Mouse (Mus musculus): ENCODE measurements around the gene Rps16. TPM values are rescaled to one million over a fixed set of nuclear protein-coding genes. Genes with fewer than 3 reads are reported as not detected.
A peak's percentile ranks its signal among the peaks of the same experiment; 100 is the strongest.
"Not testable (repeated sequence)": the region's sequence is repeated elsewhere in the genome, so short reads cannot be mapped to it uniquely, and the experiment has no call there.

Rps16 gene
- total RNA-seq, 2 experiments from 2014 or later, result 454 to 471 TPM

DNA sequence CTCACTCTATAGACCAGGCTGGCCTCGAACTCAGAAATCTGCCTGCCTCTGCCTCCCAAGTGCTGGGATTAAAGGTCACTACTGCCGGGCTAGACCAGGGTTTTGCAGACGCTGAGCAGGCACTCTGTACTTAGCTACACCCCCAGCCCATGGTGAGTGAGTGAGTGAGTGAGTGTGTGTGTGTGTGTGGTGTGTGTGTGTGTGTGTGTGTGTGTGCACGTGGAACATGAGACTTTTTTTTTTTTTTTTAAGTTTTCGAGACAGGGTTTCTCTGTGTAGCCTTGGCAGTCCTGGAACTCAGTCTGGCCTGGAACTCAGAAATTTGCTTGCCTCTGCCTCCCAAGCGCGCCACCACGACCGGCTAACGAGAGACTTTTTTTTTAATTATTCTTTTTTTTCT, 24.2 kb downstream of the Rps16 start:
- no peak for DNase-seq

DNA sequence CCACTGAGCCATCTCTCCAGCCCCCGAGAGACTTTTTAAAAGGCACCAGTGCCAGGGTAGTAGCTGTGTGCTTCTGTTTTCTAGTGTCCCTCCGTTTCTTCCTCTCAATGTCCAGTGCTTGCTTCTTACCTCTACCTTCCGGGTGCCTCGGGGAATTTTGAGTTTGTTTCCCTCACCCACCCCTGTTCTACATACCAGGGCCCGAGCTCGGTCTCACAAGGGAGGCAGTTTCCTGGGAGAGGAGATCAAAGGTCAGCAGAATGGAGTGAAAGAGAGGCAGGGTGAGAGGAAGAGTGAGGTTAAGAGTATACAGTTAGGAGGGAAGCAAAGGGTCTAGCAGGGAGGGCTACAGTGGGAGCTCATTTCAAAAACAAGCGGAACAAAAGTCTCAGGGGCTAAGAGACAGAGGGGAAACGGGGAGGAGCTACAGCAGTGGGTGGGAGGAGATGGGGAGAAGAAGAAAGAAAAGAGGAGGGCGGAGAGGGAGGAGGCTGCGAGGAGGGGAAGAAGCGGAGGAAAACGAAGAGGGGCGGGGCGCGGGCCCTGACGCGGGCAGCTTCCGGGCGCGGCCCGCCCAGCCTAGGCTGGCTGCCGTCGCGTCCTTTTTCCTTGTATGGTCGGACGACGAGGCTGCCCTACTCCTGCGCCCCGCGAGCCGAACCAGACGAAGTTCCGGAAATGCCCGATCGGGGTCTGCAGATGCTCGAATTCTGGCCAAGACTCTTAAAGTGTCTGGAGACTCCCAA, 24.9 kb downstream of the Rps16 start:
- peak; percentile 71 to 72 for DNase-seq

DNA sequence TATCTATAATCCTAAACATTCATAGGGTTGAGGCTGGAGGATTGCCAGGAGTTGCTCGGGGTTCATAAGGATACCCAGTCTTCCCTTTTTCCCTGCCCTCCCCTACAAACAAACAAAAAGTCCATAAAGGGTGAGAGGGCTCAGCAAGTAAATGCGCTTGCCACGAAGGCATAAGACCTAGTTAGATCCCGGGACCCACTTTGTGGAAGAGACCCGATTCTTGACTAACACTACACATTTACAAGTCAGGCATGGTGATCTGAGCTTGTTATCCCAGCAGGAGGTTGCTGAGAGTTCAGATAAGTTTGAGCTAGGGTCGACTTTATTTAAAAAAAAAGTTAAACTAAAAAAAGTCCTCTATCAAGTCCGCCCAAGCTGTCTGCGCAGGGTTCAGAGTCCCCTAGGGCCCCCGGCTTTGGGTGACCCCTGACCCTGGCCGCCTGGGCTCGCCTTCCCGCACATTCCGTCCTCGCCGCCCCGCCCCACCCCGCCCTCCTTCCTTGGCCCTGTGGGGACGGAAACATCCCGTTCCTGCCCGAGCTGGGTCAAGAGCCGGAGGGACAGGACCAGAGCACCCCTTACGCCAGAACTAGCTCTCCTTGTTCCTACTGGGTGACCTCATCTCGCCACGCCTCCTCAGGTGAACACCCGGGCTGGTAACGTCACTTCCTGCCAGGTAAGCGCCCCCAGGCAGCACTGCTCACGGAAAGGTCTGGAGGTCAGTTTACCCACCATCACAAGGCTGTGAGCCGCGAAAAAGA, 25.7 kb downstream of the Rps16 start:
- DNase-seq, result no peak

DNA sequence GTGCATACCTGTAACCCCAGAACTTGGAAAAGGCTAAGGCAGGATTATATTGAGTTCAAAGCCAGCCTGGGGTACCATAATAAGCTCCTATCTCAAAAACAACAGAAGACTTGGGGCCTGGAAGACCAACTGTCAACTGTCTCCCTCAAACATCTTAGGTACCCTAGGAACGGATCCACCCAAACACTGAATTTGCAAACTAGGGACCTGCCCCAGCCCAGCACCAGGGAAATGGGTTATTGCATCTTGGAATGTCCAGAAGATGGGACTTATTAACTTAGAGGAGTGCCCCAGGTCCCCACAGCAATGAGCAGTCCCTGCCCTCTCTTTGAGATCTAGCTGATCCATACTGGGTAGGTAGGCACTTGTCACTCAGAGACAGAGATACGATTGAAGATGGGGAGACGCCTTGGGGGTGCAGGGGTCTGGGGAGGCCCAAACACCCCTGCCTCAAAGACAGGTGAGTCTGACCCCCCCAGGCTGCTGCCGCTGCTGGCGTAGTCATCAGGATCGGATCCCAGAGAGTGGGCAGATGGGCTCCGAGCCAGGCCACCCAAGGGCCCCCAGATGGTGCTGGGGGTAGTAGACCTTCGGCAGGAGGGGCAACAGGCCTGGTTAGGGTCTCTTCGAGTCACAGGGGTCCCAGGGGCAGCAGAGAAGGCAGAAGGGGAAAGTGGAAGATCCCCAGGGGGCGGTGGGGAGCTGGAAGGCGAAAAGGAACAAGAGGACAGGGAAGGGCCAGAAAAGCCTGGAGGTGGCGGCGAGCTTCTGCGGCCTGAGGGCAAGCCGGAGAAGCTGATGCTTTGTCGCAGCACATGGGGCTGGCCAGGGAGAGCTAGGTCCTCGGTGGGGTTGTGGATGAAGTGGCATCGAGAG, 27.0 kb downstream of the Rps16 start:
- DNase-seq, result no peak

DNA sequence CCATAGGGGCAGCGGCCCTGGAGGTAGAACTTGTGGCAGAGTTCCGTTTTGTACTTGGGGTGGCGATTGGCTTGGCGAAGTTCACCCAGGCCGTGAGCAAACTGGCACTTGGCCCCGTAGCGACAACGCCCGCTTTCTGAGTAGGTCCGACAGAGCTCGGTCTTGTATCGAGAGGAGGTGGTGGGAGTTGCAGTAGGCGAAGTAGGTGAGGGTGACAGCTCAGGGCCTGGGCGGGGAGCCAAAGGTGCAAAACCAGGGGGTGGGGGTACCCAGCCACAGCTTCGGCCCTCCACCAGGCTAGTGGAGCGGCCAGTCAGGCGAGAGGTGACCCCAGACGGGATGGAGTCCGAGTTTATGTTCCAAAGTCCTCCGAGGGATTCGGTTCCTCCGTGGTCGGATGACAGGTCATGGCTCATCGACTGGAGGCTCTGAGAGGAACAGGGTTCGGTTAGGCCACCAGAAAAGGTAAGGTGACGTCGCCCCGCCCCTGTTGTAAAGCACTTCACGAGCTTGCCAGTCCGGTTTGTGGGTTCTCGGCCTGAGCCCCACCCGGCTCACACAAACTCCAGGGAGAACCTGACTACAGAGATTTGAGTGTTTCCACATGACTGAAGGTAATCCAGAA, 27.7 kb downstream of the Rps16 start:
- no peak for DNase-seq

DNA sequence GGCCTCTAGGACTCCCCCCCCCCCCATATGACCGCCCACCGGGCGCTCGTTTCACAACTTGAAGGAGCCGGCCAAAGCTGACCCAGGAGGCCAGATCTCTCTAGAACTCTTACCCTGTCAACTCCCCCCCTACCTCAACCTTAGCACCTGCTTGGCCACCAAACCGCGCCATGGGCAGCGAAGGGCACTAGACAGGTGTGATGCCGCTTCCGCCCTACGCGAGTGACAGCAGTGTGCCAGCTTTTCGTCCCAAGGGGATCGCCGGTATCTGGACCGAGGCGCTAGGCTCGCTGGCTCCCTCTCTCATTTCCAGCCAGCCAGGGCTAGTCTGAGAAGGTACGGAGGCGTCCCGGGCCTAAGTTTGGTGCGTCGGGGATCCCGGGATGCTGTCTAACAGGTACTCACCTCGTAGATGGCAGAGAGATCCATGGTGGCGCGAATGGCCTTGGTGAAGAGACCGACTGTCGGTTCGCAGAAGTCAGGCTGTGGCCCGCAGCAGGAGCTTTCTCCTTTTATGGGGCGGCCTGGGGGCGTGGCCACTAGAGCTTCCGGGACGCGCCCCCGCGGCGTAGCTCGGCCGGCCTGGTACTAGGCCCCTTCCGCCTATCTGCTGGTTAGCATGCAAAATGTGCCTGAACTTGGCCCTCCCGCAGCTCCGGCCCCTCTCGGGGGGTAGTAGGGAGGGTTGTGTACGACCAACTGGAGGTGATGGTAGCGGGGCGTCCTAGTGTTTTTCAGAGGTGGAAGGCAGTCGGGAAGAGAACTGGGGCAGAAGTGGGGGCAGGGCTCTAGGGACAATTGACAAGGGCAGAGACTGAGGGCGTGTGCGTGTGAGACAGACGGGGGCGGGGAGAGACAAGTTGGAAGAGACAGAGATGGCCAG, 28.6 kb downstream of the Rps16 start:
- DNase-seq, result peak; percentile 82 to 83

DNA sequence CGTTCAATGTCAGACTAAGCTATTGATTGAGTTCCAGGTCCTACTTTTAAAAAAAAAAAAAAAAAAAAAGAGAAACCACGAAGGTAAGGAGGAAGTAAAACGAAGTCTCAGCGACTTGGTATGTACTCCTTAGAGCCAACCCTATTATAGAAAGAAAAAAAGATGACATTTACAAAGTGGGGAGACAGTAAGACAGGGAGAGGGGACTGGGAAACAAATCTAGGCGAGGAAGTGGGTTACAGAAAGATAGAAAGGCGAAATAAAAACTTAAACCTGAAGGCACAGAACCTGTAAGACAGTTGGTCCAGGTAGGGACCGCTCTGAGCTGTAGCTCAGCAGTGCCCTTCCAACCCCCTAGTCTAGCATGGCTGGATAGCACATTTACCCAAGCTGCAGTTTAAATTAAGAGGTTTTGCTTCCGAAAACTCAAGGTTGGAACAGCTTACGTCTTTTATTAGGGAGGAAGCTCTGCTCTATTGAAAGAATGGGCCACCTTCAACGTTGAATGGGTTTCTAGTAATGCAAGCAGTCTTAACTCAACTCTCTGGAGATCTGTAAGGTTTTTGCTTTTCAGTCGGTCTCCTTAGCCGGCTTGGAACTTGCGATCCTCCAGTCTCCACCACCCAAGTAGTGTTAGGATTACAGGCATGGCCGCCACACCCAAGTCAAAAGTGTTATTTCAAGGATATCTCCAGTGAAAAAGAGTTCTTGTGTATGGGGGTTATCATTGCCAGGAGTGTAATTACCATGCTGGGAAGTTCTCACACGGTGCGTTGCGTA, 30.0 kb downstream of the Rps16 start, which contains the start of gene Zfp36:
Zfp36 (minus strand) TSS at position 17 of the 780 bp plus-strand sequence.
- DNase-seq, result no peak

DNA sequence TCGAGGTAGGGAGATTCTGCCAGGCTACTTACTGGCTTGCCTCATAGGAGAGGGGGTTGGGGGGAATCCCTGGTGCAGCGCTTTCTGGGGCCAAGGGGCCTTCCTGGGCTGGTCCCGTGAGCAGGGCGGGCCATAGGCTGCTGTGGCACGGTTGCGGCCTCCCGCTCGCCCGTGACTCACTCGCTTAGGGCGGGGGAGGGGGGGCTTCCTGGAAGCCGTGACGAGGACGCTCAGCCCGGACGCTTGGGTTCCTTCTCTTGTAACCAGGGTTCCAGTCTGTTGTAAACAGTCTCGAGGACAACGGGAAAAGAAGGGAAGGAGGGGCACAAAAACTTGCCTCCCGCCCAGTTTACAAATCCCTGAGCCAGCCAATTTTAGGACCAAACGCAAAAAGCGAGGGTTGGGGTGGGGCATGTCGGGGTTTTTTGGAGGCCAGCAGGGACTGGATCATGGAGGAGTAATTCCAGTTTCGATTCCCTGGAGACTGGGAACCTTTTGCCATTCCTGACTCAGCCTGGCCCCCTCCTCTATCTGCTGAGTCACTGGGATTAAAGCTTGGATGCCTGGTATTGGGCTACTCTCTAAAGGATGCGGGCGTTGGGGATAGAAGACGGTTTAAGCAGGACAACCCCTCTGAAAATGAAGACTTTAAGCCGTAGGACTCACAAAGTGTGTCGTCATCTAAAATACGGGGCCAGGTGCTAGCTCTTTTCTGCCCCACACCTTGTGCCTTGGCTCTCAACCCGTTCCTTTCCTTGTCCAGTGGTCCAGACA, 30.8 kb downstream of the Rps16 start:
- DNase-seq, result no peak

DNA sequence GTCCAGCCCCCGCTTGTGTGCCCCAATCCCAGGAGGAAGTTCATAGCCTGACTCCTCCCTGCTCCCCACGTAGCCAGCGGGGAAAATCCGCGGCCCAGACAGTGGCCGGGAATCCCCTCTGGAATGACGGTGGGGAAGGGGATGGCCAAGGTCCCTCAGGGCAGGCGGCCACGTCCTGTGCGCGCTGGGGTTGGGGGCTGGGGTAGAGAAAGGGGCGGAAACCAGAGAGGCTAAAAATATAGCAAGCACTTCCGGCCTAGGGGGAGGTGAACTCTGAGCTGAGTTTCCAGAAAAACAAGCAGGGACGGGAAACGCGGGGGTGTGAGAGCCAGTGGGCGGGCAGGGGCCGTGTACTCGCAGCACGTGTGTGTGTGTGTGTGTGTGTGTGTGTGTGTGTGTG, 31.5 kb downstream of the Rps16 start:
- no peak for DNase-seq

DNA sequence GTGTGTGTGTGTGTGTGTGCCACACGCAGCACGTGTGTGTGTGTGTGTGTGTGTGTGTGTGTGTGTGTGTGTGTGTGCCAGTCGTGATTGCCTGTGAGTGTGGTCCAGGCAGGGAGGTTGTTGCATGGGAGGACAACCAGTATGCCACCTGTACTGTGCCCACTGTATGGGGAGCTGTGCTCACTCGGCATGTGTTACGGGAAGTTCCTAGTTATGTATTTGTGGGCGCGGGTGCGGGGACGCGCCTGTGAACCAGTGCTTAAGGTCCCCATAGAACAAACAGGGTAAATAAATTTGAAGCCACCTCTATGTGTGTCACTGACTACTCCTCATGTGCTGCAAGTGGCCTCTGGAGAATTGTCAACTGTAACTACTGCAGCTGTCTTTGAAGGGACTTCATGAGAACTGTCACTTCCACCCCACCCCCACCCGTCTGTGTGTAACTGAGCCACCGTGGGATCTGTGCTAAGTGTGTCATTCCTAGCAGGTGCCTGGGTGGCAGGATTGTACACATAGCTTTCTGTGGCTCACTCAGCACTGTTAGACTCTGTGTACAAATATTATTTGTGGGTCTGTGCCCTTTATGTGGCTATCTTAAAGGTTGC, 32.0 kb downstream of the Rps16 start:
- DNase-seq, result no peak

DNA sequence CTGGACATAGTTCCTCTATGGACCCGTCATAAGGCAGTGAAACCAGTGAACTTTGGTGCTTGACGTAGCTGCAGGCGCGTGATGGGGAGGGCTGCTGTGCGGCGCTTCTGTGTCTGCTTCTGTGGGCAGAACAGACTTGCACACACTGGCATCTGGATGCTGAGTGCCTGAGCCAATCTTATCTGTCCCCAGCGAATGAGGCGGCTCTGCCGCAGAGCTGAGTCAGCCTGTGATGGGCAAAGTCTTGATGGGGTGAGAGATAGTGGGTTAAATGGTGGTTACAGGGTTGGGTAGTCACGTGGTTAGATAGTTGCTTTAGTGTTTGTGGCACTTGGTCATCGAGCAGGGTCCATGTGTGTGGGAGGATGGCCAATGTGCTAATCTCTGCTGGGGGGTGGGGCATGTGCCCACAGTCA, 32.5 kb downstream of the Rps16 start:
- DNase-seq, result peak; percentile 59 to 62

DNA sequence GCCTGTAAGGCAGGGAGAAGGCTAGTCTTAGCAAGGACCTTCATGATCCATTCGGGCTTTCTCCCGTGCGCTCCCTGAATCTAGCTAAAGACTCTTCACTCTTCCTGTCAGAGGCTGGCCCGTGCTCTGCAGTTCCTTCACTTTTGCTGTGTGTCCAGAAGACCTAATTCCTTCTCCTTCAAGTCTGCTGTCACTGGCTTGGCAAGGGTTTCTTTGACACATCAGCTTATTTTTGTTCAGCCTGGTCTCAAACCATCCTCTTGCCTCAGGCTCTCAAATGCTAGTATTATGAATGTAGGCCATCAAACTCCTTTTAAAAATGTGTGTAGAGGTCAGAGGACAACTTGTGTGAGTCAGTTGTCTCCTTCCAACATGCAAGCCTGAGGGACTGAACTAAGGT, 33.2 kb downstream of the Rps16 start:
- no peak for DNase-seq

DNA sequence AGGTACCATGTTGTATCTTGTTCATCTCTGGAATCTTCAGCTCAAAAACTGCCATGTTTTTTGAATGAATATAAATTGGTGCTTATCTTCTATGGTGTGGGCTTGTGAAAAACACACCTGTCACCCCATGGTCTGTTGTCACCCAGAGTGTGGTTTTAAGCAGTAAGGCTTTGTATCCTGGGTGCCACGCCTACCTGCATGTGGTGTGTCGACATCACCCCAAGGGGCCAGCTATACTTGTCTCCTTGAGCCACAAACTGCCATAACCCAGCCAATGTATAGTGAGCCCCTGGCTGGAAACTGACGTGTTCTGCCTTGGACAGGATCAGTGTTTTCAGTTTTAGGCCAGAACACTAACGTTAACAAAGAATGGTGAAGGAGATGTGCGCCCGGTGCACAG, 33.7 kb downstream of the Rps16 start:
- DNase-seq, result no peak

DNA sequence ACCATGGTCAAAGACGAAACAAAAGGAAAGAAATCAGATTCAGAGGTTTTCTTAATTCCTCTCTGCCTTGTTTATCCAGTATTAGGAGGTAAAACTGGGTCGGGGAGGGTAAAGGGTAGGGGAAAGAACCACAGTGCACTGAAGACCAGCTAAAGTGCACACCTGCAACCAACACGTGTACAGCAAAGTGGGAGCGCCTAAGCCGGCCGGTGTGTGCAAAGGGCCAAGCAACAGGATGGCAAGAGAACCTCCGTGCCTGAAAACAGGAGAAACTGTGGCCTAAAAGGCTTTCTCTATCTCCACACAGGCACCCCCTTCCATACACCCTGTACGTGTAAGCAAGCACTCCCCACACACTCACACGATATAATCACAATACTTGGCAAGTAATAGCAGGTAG, 34.7 kb downstream of the Rps16 start:
- DNase-seq, result no peak

DNA sequence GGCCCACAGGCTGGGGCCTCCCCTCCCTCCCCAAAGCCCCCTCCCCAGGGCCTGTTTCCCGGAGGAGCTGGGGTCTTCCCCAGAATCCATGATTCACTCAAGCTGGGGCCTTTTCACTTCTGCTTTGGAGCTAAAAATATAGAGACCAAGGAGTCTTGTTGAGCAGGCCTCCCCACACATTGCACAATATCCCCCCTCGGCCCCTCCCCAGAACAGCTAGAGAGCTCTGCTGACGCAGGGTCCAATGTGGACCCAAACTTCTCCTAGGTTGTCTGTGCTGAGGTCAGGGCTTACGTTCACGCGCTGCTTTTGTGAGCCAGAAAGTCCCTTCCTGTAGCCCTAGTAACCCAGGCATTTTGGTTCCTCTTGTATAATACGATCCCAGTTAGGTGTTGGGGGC, 35.6 kb downstream of the Rps16 start:
- no peak for DNase-seq

DNA sequence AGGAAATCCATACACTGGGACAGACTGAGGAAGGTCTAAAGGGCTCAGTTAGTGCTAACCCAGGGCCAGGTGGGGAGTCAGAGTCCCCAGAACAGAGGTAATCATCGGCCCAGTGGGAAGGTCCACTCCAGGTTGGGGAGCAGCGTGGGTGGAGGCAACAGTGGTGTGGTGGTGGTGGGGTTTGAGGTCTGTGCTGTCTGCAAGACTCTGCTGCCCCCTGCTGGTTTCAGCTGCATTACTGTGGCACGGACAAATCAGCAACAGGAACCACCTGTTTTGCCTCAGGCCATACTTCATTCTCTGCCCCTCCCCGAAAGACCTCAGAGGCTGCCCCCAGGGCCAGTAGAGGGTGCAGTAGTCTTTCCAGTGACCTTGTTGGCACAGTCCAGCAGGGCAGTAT, 36.0 kb downstream of the Rps16 start:
- DNase-seq, result peak; percentile 72 to 74

DNA sequence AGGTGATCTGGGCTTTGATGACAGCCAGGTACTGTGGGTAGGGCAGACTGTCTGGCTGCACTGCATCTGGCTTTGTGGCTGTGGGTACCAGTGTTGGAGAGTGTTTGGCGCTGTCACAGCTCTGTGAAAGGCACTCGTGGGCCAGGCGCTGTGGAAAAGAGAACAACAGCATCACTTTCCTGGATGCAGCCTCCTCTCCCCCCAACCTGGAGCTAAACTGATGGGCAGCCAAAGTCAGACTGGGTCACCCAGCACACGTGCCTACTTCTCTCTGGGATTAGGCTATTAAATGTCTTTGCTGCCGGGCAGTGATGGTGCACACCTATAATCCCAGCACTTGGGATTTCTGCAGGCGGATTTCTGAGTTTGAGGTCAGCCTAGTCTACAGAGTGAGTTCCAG, 36.4 kb downstream of the Rps16 start:
- not testable (repeated sequence) for DNase-seq

DNA sequence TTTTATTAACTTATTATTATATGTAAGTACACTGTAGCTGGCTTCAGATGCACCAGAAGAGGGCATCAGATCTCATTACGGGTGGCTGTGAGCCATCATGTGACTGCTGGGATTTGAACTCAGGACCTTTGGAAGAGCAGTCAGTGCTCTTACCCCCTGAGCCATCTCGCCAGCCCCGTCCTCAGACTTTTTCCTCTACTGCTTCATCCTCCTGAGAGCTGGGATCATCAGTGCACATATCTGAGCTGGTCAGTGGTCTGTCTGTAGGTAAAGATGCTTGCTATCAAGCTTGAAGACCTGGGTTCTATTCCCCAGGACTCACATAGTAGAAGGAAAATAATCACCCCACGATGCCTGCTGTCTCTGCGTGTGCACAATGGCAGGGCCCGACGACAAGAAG, 36.9 kb downstream of the Rps16 start:
- not testable (repeated sequence) for DNase-seq

DNA sequence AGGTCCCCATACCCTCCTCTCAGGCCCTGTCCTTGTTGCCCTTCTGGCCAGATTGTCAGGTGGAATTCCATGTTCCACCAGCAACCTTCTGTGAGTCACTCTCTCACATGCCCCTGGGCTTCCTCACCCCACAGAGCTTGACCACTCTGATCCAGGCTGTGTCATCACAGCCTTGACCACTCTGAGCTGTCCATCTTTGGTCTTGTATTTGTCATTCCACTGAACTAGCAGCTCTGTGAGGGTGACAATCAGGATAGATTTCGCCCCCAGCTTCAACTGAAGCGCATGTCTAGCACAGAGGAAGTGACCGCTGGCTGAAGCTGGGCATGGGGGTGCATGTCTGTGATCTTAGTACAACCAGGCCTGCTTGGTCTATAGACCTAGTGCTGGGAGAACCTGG, 39.9 kb downstream of the Rps16 start:
- no peak for DNase-seq
